Mouse (Mus musculus) retina, postnatal 1 day (tissue): ENCODE measurements around the gene Srrm3.

Source experiments
- DNase-seq: peaks from one replicate; pipeline ENCODE4 v3.0.0-alpha.2; 2012

Gene Srrm3

DNA sequence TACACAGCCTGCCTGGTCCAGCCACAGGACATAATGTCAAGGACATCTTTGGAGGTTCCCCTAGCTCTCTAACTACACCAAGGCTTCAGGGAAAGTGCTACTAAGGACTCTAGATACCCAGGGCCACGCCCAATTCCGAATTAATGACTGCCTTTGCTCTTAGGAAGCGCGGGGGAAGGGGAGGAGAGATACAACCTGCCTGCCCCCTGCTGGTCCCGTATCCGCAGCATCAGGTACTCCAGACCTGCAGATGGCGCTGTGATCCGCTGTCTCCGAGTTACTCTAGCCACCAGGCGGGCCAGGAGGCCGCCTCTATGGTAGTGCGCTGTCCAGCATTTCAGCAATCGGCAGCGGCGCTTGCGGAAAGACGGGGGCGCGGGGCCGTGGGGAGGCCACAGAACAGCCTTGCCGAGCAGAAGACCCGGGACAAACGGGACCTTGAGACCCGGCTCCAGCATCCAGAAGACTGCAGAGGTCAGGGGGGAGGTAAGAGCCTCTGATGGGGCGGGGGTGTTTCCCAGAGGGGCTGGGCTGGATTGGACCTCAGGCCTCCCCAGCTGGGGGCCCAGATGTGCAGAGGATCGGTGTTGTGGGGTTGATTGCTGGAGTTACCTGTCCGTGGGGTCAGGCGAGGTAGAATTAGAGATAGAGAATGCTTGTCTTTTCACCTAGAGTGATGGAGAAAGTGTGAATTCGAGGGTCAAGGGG, at the start of gene Srrm3:
Srrm3 (plus strand) TSS at position 336 of the 708 bp plus-strand sequence.
- DNase-seq, result peak; percentile 94

DNA sequence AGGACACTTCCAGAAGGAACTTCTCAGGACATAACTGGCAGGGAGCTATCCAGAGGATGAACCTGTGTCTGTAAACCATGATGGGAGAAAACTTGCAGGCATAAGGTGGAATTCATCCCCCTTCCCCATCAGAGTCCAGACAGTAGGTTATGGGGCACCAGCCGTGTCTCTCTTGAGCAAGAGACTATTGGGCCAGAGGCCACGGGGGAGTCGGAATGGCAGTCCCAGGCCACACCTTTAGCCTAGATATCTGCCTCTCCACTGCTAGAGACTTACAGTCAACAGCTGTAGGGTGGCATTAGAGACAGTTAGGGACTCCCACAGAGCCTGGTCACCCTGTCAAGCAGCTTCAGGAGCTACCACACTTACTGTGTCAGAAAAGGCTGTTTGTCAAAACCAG, 44.8 kb upstream of the Srrm3 start:
- no peak for DNase-seq

DNA sequence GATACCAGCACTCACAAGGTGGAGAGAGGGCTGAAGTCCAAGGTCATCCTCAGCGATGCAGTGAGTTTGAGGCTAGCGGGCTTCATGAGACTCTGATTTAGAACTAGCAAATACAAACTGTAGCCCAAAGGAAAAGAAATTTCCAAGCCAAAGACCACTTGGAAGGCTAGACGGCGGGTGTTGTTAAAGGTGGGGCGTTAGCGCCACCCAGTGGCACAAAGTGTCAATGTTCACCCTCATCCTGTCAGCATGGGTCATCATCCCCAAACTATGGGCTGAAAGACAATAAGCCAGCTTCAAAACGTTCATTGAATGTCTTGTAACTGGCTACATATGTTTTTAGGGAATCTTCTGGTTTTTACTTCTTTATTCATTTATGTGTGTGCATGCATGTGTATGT, 43.2 kb upstream of the Srrm3 start:
- DNase-seq, result peak; percentile 81

DNA sequence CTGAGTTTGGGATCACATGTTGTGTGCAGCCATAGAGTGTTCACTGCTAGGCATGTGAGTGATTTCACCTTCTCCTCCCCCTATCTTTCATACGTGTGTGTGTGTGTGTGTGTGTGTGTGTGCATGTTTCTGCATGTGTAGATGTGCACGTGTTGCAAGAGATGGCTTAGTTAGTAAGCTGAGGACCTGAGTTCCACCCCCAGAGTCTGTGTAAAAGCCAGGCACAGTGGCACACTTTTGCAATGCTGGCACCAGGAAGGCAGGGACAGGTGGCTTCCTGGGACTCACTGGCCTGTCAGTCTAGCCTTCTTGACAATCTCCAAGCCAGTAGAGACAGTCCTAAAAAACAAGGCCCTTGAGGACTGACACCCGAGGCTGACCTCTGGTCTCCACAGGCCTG, 41.7 kb upstream of the Srrm3 start:
- no peak for DNase-seq

DNA sequence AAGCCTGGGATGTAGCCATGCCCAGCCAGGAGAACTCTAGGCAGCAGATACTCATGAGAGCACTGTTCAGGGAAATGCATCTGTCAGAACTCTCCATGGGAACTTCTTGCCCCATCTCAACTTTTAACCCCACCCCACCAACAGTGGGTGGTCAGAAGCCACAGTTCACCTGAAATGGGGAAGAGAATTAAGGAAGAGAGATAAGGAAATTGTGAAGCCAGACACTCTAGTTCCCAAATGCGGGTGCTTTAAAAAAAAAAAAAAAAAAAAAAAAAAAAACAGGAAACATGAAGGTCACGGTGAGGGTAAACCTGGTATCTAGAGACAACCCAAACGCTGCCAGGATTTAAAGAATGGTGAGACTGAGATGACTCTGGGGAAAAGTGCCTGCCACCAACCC, 34.2 kb upstream of the Srrm3 start:
- no peak for DNase-seq

DNA sequence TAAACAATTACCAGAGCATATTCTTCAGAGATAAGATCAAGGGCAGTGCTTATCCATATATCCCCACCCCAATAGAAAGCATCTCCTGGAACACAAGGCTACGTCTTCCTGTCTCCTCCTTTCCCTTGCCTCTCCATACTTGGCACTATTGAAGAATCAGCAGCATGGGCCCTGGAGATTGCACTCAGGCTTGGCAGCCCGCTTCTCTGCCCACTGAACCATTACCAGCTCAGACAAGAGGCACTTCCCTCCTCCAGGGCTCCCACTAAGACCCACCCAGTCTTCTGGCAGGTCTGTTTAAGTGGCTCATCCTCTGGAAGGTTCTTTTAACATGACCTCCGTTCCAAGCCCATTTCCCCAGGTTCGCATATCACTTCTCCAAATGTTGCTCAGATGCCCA, 30.1 kb upstream of the Srrm3 start:
- no peak for DNase-seq

DNA sequence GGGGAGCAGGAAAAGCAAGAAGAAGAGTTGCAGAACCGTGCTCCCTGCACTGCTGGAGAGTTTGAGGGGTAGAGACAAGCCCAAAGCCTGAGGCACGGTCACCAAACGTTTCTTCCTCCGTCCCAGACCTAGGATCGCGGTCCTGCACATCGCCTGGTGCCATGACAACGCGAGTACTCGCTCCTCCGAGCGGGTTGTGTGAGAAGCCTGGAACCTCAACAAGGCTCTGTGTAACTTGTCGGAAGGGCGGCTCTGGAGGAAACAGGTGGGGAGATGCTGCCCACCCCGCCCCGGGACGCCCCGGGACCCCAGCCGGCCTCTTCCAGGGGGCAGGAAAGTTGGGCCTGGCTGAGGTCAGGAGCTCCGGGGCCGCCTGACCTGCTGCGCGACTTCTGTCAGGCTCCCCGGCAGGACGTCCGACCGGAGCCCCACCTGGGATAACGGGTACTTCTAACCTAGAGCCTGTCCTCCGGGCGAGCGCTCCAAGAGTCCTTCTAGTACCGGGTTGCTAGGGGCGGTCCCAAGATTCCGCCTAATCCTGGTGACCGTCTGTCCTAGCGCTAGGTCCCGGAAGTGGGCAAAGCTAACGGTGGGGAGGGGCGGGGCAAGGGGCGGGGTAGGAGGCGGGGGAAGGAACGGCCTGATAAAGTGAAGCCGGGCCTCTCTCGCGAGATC, 28.8 kb upstream of the Srrm3 start, which contains the start of gene Styxl1:
Styxl1 (minus strand) TSS at position 590 of the 675 bp plus-strand sequence.
- DNase-seq, result no peak

DNA sequence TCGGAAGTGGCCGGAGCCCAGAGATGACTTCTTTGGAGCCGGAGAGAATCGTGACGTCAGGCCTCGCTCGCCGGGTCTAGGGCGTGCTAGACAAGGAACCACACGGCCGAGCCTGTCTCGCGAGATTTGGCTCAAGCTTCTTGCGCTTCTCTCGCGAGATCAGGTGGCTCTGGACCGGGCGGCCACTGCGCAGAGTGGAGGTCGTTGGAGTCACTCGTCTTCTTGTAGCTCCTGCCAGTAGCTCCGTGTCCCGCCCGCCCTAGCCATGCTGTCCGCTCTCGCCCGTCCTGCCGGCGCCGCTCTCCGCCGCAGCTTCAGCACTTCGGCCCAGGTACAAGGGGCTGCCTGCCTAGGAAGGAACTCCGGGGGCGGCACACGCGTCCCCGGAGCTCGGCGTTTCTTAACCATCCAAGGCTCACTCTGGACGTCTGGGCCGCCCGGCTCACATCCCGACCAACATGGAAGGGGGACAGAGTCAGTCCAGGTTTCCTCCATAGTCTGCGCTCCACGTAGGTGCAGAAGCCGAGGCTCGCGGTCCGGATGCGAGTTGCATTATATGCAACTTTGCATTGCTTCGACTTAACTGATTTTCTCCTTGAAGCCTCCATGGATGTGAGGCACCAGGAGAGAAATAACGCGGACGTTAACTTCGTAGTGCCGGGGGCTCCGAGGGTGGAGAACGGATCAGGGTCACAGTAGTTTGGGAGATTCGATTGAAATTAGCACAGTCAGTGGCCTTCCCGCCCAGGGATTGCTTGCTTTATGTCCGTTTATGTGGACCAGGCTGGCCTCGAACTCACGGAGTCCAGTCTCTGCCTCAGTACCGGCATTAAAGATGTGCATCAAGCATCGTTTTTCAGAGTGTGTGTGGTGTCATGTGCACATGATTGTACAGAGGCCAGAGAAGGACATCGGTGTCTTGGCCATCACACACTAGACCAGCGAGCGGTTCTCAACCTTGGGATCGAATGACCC, 27.9 kb upstream of the Srrm3 start, which contains the start of gene Mdh2:
Mdh2 (plus strand) TSS at position 10 of the 975 bp plus-strand sequence.
- DNase-seq, result peak; percentile 100

DNA sequence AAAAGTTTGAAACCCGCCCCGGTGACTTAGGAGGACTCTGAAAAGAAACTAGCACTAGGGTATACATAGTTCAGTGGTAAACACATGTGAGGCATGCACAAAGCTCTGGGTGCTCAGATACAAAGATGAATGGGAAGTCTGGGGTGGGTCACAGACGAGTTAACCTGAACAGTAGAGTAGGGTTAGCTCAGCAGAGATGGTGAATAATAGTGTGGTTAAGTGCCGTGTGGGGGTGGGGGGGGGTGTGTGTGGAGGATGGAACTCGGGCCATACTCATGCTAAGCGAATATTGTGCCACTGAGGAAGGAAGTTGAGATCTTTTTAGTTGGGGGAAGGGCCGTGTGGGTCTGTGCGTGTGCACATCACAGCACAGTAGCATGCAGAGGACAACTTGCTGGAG, 26.4 kb upstream of the Srrm3 start:
- no peak for DNase-seq

DNA sequence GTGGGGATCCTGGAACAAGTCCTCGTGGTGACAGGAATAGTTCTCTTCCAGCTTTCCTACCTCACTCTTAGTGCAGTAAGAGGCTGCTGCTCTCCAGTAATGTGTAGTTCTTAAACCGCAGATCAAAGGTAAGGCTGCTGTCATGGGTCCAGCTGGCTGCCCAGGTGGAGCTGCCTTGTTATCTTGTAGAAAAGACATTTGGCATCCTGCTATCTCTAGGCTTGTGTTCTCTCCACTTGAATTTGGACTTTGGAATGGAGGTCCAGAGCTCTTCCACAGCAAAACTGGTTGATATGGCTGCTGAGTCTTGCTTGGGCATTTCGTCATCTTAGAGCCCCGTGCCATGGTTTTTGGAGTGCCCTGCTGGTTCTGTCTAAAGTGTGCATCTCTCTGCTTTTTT, 23.8 kb upstream of the Srrm3 start:
- DNase-seq, result no peak

DNA sequence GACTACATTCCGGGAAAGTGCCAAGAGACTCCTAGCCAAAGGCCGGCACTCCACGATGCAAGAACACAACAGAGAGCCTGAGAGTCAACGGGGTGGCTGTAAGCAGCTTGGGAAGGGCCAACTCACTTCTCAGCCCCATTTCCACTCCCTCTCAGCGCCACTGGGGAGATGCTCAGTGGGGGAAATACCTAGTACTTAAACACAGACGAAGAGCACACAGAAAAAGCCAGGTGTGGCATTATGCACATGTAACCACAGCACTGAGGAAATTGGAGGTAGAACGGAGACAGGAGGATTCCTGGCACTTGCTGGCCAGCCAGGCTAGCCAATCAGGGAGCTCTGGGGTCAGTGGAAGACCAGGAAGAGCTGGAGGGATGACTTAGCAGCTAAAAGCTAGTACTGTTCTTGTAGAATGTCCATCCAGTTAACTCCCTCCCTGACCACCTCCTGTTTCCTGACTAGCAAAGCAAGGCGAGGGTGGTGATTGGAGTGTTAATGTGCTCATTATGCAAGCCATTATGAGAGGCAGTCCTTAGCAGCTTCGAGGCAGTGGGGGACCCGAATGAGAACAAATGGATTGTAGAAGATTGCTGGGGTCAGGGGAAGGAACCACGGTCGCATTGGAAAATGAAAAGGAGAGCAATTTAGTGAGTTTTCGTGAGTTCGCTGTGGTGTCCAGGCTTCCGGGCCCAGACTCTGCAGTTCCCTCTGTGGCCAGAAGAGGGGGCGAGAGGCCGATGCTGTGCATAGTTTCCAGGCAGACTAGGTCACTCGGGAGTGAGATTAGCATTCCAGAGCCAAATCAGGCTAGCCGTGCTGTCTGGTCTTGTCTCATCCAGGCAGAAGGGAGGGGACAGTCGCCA, 12.5 kb upstream of the Srrm3 start:
- peak; percentile 94 for DNase-seq

DNA sequence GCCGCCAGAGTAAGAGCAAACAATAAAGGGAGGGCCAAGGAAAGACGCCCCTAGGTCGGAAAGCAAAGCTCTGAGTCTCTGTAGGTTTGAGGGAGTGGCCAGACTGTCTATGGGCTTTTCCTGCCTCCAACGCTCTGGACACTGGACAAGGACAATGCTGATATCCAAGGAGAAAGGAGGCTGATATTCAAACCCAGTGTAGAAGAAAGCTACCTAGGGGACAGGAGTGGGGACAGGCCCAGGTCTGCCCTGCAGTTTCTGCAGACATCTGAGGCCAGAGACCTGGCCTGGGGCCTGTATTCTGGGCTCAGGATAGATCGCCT, 11.9 kb upstream of the Srrm3 start:
- DNase-seq, result no peak

DNA sequence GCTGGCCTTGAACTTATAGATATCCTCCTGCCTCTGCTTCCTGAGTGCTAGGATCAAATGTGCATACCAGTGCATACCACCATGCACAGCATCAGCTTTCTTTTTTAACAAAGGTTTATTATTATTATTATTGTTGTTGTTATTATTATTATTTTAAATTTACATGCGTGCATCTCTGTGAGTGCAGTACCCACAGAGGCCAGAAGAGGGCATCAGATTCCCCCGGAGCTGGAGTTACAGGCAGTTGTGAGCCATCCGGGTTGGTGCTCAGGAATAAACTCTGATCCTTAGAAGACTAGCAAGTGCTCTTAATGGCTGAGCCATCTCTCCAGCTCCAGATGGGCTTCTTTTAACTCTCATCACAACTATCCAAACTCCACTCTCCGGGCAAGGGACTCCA, 6.9 kb upstream of the Srrm3 start:
- peak; percentile 54 for DNase-seq

DNA sequence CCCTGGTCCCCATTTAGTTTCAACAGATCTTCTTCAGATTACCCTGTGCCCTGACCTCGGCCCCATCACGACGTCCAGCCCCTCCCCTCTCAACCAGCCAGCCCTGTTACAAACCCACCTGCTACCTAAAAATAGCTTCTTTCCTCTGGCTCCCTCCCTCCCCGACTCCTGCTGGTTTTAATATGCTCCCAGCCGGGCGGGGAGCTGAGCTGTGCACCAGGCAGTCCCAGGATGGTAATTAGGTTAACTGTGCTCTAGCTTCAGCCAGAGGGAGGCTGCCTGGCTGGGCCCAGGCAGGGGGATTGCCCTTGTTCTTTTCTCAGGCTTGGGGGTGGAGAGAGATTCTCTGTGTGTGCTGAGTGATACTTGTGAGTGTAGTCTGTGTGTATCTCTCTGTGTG, 5.8 kb upstream of the Srrm3 start:
- DNase-seq, result peak; percentile 81

DNA sequence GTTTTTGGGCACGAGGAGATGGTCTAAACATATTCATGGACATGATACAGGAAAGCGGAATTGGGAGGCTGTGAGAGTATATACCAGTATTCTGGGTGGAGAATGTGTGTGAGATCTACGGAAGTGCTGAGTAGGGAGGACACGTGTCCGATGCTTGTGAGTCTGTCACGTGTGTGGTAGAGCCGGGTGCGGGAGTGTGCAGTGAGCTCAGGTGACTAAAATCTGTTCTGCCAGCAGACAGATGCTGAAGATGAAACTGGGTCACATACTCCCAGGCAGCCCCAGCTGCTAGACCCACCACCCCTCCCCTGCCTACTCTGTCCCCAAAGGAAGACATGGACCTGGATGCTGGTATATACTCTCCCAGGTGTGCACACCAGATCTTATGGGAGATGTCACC, 4.0 kb upstream of the Srrm3 start:
- DNase-seq, result peak; percentile 68

DNA sequence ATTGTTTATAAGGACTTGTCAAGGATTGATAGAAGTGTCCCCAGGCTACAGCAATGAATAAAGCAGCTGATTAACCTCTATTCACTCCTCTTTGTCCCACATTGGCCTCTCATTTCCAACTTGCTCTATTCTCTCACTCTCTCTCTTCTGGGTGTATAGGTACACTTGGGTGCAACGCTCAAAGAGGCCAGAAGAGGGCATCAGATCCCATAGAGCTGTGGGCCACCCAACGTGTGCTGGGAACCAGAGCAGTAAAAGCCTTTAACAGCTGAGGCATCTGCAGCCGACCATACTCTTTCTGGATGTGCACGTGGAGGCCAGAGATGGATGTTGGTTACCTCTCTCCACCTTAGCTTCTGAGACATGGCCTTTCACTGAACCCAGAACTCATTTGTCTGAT, 3.6 kb upstream of the Srrm3 start:
- DNase-seq, result peak; percentile 35

DNA sequence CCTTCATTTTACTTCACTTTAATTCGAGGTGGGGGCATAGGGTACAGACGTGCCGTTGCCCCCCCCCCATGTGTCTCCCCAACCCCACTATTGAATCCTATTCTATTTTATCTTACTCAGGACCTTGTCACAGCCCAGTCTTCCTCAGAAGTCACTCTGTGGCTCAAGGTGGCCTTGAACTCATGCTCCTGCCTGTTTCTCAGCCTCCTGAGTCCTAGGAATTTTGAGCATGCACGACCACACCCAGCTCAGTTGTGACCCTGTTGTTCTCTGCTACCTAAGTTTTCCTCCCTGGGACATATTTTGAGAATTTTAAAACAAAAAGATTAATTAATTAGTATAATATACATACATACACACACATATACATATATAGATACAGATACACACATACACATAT, 3.0 kb upstream of the Srrm3 start:
- no peak for DNase-seq

DNA sequence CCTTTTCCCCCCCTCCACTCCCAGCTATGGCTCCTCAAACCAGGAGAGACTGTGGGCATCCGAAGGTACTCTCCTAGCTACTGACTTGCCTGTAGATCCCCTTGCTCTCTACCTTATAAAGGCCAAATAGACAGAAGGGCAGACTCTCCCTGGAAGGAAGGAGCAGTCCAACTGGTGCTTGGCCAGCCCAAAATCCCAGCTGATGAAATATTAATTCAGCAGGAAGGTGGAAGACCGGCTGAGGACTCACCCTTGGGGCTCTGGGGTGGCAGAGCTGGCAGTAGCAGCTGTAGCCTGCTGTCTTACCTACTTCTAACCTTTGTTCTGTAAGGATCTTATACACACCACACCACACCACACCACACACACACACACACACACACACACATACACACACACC, 2.0 kb upstream of the Srrm3 start:
- no peak for DNase-seq

DNA sequence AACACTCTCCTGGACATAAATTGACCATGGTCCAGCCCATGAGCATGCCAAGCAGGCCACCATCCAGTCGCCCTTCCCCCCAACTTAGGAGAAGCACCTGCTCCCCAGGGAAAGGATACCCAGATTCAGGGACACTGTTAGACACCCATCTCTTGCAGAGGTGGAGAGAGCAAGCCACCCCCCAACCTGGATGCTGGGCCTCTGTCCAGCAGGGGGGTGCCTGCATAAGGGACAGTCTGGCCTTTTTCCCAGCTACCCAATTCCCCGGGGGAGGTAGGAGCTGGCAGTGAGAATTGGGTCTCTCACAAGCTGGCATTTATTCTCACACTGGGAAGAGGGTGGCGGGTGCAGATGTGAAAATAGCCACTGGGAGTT, 560 bp downstream of the Srrm3 start:
- DNase-seq, result peak; percentile 50

DNA sequence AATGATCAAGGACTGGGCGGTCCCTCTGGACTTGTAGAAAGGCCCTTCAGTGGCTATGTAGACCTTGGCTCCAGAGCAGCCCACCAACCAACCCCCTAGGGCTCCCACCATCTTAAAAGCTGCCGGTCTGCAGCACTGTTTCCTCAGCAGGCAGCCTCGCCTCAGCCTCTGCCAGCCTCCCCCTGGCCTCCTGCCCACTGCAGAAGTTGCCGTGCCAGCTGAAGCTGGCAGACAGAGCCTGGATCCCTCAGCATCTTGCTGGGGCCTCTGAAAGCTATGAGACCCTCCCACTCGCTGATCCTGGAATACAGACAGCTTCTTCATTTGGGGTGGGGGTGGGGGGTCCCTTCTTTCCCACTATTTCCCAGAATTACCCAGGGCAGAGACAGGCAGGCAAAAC, 6.3 kb downstream of the Srrm3 start:
- DNase-seq, result no peak

DNA sequence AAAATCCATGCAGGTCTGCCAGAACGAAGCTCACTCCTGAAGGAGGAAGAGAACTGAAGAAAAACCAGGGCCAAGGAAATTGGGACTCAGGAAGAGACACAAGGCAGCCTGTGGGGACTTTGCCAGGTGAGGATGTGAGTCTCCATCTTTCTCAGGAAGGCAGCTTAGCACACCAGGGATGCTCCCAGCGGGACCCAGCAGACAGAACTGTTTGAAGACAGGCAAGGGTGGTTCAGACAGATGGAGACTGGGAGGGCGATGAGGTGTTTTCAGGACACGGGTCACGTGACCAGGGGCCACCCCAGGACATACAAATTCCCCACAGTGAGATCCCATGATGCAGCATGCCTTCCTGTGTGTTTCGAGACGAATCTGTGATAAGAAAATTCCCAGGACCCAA, 11.8 kb downstream of the Srrm3 start:
- no peak for DNase-seq

DNA sequence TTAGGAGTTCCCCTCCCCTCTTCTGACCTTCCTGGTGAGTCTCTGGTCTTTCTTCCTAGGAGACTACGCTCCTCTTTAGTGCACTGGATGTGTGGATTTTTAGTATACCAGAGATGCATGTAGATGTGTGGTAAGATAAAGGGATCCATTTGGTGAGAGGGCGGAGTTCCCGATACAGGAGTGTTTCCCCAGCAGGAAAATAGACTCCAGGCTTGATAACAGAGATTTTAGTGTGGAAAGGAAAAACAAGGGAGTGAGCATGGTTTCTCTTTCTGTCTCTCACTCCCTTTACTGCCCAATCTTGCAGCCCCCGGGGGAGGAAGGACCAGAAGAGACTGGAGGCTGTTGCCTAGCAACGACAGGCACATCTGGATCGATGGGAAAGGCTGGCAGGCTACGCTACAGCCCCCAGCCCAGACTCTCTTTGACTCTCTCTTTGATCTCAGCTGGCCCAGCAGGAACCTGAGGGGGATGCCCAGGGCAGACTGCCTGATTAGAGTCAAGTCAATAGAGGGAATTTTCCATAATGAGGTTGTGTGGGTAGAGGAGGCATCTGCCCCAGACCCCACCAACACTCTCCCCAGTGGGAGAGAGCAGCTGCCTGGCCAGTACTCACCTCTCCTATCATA, 15.7 kb downstream of the Srrm3 start:
- DNase-seq, result peak; percentile 62
